Mouse (Mus musculus) liver, postnatal 0 days (tissue): ENCODE results near the gene Fetub. TPM values are rescaled to one million over a fixed set of nuclear protein-coding genes. Genes with fewer than 3 reads are reported as not detected.
A peak's percentile ranks its signal among the peaks of the same experiment; 100 is the strongest.

Experiments used
- ATAC-seq: fragments of 200-750 bp; cut with Nextera tagmentation; 2 replicates; pipeline ENCODE4 v1.8.0; 2017; ENCODE audit warnings: mild to moderate bottlenecking, moderate library complexity
- DNase-seq: peaks from one replicate; pipeline ENCODE4 v3.0.0-alpha.2; 2016
- H3K27ac ChIP-seq: fragments of 300-500 bp; sonication (generic); 2 replicates; pipeline ENCODE4 v1.5.1; 2014; ENCODE audit warnings: antibody characterized with exemption, moderate library complexity, mild to moderate bottlenecking, low read depth
- H3K27me3 ChIP-seq: fragments of 300-500 bp; sonication (generic); 2 replicates; pipeline ENCODE4 v1.6.1; 2014; ENCODE audit warnings: low read length, control low read depth, mixed read lengths; ENCODE audit not compliant: insufficient read depth
- H3K36me3 ChIP-seq: fragments of 300-500 bp; sonication (generic); replicated peaks from 2 replicates; pipeline ENCODE4 v1.6.1; 2014; ENCODE audit warnings: mild to moderate bottlenecking, control low read depth, low read length, moderate library complexity, mixed read lengths; ENCODE audit not compliant: insufficient read depth
- H3K4me1 ChIP-seq: fragments of 300-500 bp; sonication (generic); 2 replicates; pipeline ENCODE4 v1.6.1; 2014; ENCODE audit warnings: antibody characterized with exemption, mild to moderate bottlenecking, control low read depth; ENCODE audit not compliant: insufficient read depth
- H3K4me2 ChIP-seq: fragments of 300-500 bp; sonication (generic); 2 replicates; pipeline ENCODE4 v1.6.1; 2014; ENCODE audit warnings: low read depth, mild to moderate bottlenecking, low read length, moderate library complexity, mixed read lengths
- H3K4me3 ChIP-seq: fragments of 300-500 bp; sonication (generic); 2 replicates; pipeline ENCODE4 v1.5.1; 2014; ENCODE audit warnings: low read depth, low read length
- H3K9ac ChIP-seq: fragments of 300-500 bp; sonication (generic); replicated peaks from 2 replicates; pipeline ENCODE4 v1.6.1; 2014; ENCODE audit warnings: mild to moderate bottlenecking, moderate library complexity
- H3K9me3 ChIP-seq: fragments of 300-500 bp; sonication (generic); 2 replicates; pipeline ENCODE4 v1.6.1; 2016; ENCODE audit warnings: mild to moderate bottlenecking, control low read depth, low read length, mixed read lengths
- CTCF ChIP-seq: sonication (generic); IDR thresholded peaks from 2 replicates; pipeline ENCODE4 v1.5.1; 2016; ENCODE audit warnings: antibody characterized with exemption, low read depth
- EP300 ChIP-seq: IDR thresholded peaks from 2 replicates; pipeline ENCODE4 v1.6.1; 2016; ENCODE audit warnings: antibody characterized with exemption, low read depth, mild to moderate bottlenecking
- WGBS: fragments of 180-500 bp; shearing (Covaris S2); extraction: QIAGEN DNeasy Blood & Tissue Kit; methylation state at CpG from one replicate; pipeline ENCODE4 v1.1.7; 2014; ENCODE audit not compliant: insufficient replicate concordance; 5-methylcytosine and 5-hydroxymethylcytosine counted together
- polyA plus RNA-seq: library from polyadenylated mRNA; unstranded; fragments of >200 nt; fragmentation: Nextera tagmentation; extraction: Ambion mirVana; gene quantifications from 2 replicates; pipeline ENCODE4 v1.2.1, GENCODE M21; 2015

The Fetub gene
- polyA plus RNA-seq, 1 experiment from 2014 or later, result 578 TPM

DNA sequence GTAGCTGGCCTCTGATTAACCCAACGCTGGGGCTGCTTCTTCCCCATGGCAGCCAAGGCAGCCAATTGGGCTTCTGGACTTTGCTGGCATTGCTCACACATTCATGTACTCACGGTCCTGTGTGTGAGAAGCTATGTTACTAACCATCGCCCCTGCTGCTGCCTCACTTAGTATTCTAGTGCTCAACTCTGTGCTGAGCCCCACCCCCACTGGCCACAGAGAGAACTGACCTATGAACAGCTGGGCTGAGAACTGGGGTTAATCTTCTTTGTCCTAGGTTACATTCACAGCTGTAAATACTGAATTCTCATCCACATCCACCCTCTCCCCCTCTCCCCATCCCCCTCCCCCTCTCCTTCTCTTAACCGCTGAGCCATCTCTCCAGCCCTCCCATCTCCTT is 29.3 kb upstream of the Fetub start:
- no peak for ATAC-seq
- Histone ChIP-seq H3K4me1 (peaks cover 25% of the 10 kb centered on the region), H3K27me3 (no peaks in the 10 kb centered on the region), H3K4me3 (no peak overlapping the region), H3K9me3 (no peaks in the 10 kb centered on the region), H3K4me2 (no peak overlapping the region), H3K36me3 (no peaks in the 10 kb centered on the region), H3K9ac (no peak overlapping the region), H3K27ac (peak overlapping the region; percentile 98)
- 63% methylated on average over 4 of the region's 4 CpGs for WGBS
- TF ChIP-seq EP300 (no peak), CTCF (no peak)
- DNase-seq, result no peak

DNA sequence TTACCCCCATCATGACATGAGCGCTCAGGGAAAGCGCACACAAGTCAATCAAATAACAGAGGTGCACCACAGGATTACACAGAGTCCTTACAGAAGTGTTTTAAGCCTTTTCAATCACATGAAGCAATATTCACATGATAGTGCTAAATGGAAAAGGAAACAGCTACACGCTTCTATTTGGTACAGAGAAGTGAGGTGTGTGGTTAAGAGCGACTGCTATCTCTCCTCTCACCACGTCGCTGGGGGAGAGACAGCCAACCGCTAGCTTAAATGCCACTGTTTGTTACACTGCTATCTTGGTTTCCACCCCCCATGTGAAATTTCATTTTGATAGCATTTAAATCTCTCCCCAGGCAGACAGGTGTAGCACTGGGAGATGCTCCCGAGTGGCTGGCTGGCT is 28.4 kb upstream of the Fetub start:
- Histone ChIP-seq H3K36me3 (no peaks in the 10 kb centered on the region), H3K4me1 (peaks cover 23% of the 10 kb centered on the region), H3K27ac (peak overlapping the region; percentile 98), H3K9me3 (no peaks in the 10 kb centered on the region), H3K9ac (peak overlapping the region; percentile 47; the same call in 1 of the 2 replicates), H3K27me3 (no peaks in the 10 kb centered on the region), H3K4me2 (no peak overlapping the region), H3K4me3 (no peak overlapping the region)
- DNase-seq (no peak), ATAC-seq (no peak)
- 61% methylated on average over 8 of the region's 8 CpGs for WGBS
- TF ChIP-seq CTCF (no peak), EP300 (no peak)

DNA sequence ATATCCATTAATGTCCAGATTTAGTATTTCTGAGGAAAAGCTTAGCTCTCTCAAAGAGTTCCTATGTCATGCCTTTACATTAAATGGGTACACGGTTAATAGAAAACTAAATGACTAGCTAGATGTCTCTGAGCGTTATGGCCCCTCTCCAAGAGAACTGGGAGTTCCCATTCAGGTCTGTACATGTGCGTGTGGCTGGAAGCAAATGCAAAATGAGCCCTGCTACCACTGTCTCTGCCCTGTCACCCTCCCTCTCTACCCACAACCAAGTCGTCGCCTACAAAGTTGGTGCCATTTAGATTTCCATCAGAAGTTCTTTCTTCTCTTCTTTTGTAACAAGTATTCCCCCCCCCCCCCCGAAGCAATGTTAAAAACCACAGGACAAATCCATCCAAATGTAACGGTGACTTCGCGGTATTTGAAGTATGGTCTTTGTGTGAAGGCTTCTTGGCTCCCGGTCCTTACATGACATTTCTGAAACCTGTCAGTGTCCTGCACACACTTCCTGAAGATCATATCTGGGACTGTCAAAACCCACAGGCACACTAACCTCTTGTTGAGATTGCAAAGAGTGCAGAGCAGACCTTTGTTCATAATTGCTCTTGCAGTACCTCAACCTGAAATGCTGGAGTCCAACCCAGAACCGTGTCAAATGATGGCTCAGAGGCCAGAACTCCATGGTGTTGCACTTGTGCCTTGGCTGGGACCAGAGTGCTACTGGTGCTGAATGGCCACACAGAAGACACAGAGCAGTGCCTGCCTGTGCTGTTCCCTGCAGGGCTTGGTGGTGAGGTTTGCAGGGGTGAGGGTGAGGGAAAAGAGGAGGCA is 27.2 kb upstream of the Fetub start, which contains the start of gene Ahsg:
Gene Ahsg (plus strand): TSS at position 595 of the 828 bp plus-strand sequence.
- DNase-seq, result no peak
- Histone ChIP-seq H3K36me3 (no peaks in the 10 kb centered on the region; the same call in 1 of the 2 replicates), H3K9ac (peak within 1 kb of the TSS; percentile 57), H3K27ac (peak within 1 kb of the TSS; percentile 98), H3K27me3 (no peaks in the 10 kb centered on the region), H3K4me2 (peak within 1 kb of the TSS; percentile 55), H3K4me1 (peaks cover 17% of the 10 kb centered on the region), H3K4me3 (peak within 1 kb of the TSS; percentile 34), H3K9me3 (no peaks in the 10 kb centered on the region)
- WGBS, result 33% methylated on average over 11 of the region's 11 CpGs
- peak; percentile 9 for ATAC-seq
- no peak for TF ChIP-seq EP300
- TF ChIP-seq CTCF, result no peak

DNA sequence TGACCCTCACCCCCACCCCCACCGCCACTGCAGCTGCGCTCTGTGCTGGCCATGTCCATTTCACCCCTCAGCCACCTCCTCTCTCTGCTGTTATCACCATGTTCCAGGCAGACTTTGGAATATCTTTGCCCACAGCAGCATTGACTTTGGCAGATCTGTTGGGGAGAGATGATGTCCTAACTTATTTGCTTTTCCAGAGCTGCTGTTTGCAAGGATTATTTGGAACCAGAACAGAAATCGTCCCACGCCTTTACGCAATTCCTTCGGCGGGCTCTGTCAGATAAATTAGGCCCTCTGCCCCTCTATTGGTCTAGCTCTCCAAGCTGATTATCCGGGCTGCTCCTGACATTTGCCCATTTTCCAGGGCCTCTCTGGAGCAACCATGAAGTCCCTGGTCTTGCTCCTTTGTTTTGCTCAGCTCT is 26.4 kb upstream of the Fetub start:
- WGBS, result 57% methylated on average over 8 of the region's 8 CpGs
- Histone ChIP-seq H3K4me1 (peaks cover 15% of the 10 kb centered on the region), H3K4me3 (peak overlapping the region; percentile 34), H3K9ac (peak overlapping the region; percentile 57), H3K4me2 (peak overlapping the region; percentile 55), H3K27ac (peak overlapping the region; percentile 98), H3K36me3 (no peaks in the 10 kb centered on the region; the same call in 1 of the 2 replicates), H3K9me3 (no peaks in the 10 kb centered on the region), H3K27me3 (no peaks in the 10 kb centered on the region)
- ATAC-seq (peak; percentile 79), DNase-seq (peak; percentile 73)
- TF ChIP-seq CTCF (no peak), EP300 (peak; percentile 89)

DNA sequence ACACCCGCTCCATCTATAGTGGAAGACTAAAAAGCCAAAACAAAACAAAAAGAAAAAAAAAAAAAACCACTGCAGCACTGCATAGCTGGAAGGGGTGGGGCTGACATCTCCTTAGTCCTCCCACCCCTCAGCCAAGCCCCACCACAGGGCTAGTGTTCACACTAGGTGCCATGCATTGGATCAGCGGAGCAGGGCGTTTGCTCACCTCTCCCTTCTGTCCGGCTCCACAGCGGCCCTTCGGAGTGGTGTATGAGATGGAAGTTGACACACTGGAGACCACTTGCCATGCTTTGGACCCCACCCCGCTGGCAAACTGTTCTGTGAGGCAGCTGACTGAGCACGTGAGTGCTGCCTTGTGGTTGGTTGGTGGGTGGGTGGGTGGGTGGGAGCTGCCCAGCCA is 24.0 kb upstream of the Fetub start:
- DNase-seq (peak; percentile 73), ATAC-seq (peak; percentile 7; the same call in 1 of the 2 replicates)
- Histone ChIP-seq H3K9ac (no peak overlapping the region), H3K27ac (peak overlapping the region; percentile 98), H3K36me3 (no peaks in the 10 kb centered on the region; the same call in 1 of the 2 replicates), H3K4me1 (peaks cover 15% of the 10 kb centered on the region), H3K9me3 (no peaks in the 10 kb centered on the region), H3K4me3 (no peak overlapping the region), H3K27me3 (no peaks in the 10 kb centered on the region), H3K4me2 (no peak overlapping the region)
- TF ChIP-seq EP300, result no peak
- TF ChIP-seq CTCF, result no peak
- WGBS, result 54% methylated on average over 8 of the region's 8 CpGs

DNA sequence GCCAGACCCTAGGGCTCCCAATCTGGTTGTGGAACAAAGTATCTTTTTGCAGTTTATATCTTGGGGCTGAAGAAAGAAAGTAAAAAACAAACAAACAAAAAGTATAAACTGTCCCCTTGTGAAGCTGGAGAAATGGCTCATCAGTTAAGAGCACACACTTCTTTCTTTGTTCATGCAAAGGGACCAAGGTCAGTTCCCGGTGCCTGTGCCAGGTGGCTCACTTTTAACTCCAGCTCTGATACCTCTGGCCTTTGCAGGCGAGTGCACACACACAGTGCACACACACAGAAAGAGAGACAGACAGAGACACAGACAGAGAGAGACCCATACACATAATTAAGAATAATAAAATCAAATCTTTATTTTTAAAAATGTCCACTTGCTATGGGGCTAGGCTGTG is 21.5 kb upstream of the Fetub start:
- WGBS, result 50% methylated on average over 2 of the region's 2 CpGs

More for the DNA sequence above, 21.5 kb upstream of the Fetub start:
- Histone ChIP-seq H3K27ac (peak overlapping the region; percentile 98), H3K27me3 (no peaks in the 10 kb centered on the region), H3K4me2 (no peak overlapping the region), H3K9me3 (no peaks in the 10 kb centered on the region), H3K4me3 (no peak overlapping the region), H3K4me1 (no peaks in the 10 kb centered on the region), H3K36me3 (no peaks in the 10 kb centered on the region; the same call in 1 of the 2 replicates), H3K9ac (no peak overlapping the region)
- ATAC-seq, result no peak
- TF ChIP-seq EP300 (no peak), CTCF (no peak)
- DNase-seq, result no peak
